Mouse (Mus musculus) forebrain, embryonic 16.5 days (tissue): ENCODE results near the gene Dnajc28. TPM values are rescaled to one million over a fixed set of nuclear protein-coding genes. Genes with fewer than 3 reads are reported as not detected.

Experiments used
- ATAC-seq: fragments of 200-750 bp; cut with Nextera tagmentation; 2 replicates; pipeline ENCODE4 v1.8.0; 2017; ENCODE audit warnings: mild to moderate bottlenecking, moderate library complexity
- H3K27ac ChIP-seq: fragments of 300-500 bp; sonication (generic); 2 replicates; pipeline ENCODE4 v1.5.1; 2014; ENCODE audit warnings: low read length, control low read depth
- H3K27me3 ChIP-seq: fragments of 300-500 bp; sonication (generic); replicated peaks from 2 replicates; pipeline ENCODE4 v1.6.1; 2014; ENCODE audit warnings: low read length; ENCODE audit not compliant: control insufficient read depth, insufficient read depth
- H3K36me3 ChIP-seq: fragments of 300-500 bp; sonication (generic); 2 replicates; pipeline ENCODE4 v1.6.1; 2014; ENCODE audit not compliant: control insufficient read depth, insufficient read depth
- H3K4me1 ChIP-seq: fragments of 300-500 bp; sonication (generic); replicated peaks from 2 replicates; pipeline ENCODE4 v1.6.1; 2014; ENCODE audit warnings: low read length; ENCODE audit not compliant: control insufficient read depth, insufficient read depth
- H3K4me2 ChIP-seq: fragments of 300-500 bp; sonication (generic); 2 replicates; pipeline ENCODE4 v1.6.1; 2014; ENCODE audit warnings: mild to moderate bottlenecking, low read length, control low read depth
- H3K4me3 ChIP-seq: fragments of 300-500 bp; sonication (generic); replicated peaks from 2 replicates; pipeline ENCODE4 v1.5.1; 2014; ENCODE audit warnings: mild to moderate bottlenecking, low read length, control low read depth
- H3K9ac ChIP-seq: fragments of 300-500 bp; sonication (generic); replicated peaks from 2 replicates; pipeline ENCODE4 v1.6.1; 2014; ENCODE audit warnings: low read depth, low read length, control low read depth
- H3K9me3 ChIP-seq: fragments of 300-500 bp; sonication (generic); 2 replicates; pipeline ENCODE4 v1.6.1; 2016; ENCODE audit warnings: low read length; ENCODE audit not compliant: control insufficient read depth
- WGBS: fragments of 180-500 bp; shearing (Covaris S2); extraction: QIAGEN DNeasy Blood & Tissue Kit; methylation state at CpG from one replicate; pipeline ENCODE4 v1.1.7; 2014; 5-methylcytosine and 5-hydroxymethylcytosine counted together
- polyA plus RNA-seq: library from polyadenylated mRNA; unstranded; fragments of >200 nt; fragmentation: Nextera tagmentation; extraction: Ambion mirVana; gene quantifications from 2 replicates; pipeline ENCODE4 v1.2.1, GENCODE M21; 2015

Dnajc28 gene
- polyA plus RNA-seq, 1 experiment from 2014 or later, result 8.5 TPM

DNA sequence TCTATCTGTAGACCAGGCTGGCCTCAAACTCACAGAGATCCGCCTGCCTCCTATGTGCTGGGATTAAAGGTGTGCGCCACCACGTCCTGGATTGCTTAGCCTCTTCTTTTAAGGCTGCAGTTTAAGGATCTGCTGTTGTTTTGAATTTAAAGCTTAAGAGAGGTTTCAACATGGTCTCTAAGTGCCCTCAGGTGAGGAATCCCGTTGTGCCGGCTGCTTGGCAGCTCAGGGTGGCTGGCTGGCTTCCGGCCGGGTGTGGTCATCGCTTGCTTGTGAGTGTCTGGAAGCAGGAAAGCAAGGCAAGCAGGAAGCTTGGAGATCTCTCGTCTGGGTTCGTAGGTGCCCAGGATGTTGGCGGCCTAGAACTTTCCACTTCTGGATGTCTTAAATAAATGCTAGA, 2.2 kb upstream of the Dnajc28 start:
- Histone ChIP-seq H3K4me2 (no peak overlapping the region), H3K9me3 (no peaks in the 10 kb centered on the region), H3K4me1 (peaks cover 5% of the 10 kb centered on the region), H3K9ac (no peak overlapping the region), H3K36me3 (peaks cover 18% of the 10 kb centered on the region), H3K27ac (no peak overlapping the region), H3K4me3 (no peak overlapping the region), H3K27me3 (no peaks in the 10 kb centered on the region)
- 89% methylated on average over 11 of the region's 11 CpGs for whole genome bisulfite sequencing
- ATAC-seq, result no peak

GRCm38 (mm10) chr16:91620185-91620584, 1.4 kb upstream of the Dnajc28 start:
- no peak overlapping the region for H3K4me2 ChIP-seq
- H3K9me3 ChIP-seq, result no peaks in the 10 kb centered on the region
- peaks cover 5% of the 10 kb centered on the region for H3K4me1 ChIP-seq
- H3K9ac ChIP-seq, result no peak overlapping the region
- no peaks in the 10 kb centered on the region for H3K27me3 ChIP-seq
- H3K27ac ChIP-seq, result no peak overlapping the region
- no peak for ATAC-seq
- H3K4me3 ChIP-seq, result no peak overlapping the region
- peaks cover 16% of the 10 kb centered on the region for H3K36me3 ChIP-seq
- WGBS, result 93% methylated on average over 5 of the region's 5 CpGs

DNA sequence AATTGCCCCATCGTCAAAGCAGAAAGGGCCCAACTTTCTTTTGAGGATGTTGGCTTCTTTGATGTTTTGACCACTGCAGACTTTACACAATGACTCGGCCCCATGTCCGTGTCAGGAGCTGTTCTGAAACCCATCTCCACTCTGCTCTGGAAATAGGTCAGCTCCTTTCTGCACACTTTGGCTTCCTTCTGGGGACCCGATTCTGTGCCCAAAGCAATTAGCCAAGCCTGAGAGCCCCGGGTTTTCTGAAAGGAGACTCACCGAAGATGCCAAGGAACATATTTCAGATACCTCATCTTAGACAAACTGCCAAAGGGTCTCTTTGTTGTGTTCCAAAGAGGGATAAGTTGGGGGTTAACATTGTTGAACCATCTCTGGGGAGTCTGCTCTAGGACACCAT, 4.3 kb downstream of the Dnajc28 start:
- peaks cover 5% of the 10 kb centered on the region for H3K4me1 ChIP-seq
- H3K9me3 ChIP-seq, result no peaks in the 10 kb centered on the region
- WGBS, result 77% methylated on average over 6 of the region's 6 CpGs
- ATAC-seq, result no peak
- no peak overlapping the region for H3K9ac ChIP-seq
- no peaks in the 10 kb centered on the region for H3K27me3 ChIP-seq
- H3K4me3 ChIP-seq, result no peak overlapping the region
- H3K4me2 ChIP-seq, result no peak overlapping the region
- no peaks in the 10 kb centered on the region for H3K36me3 ChIP-seq
- no peak overlapping the region for H3K27ac ChIP-seq

DNA sequence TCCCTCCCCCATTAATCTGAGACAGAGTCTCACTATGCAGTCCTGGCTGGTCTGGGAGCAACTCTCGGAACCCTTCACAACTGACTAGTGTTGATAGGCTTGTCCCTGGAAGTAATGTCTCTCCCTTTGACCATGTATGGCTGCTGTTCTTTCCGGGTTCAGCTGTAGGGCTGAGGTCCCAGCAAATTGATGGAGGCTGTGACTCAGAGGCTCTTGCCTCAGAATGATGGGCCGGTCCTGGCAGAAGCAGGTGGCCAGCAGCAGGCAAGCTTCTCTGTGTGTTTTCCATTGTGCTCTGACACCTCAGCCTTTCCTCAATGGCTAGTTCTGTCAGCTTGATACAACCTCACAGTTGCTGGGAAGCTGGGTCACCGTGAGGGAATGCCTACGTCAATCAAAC, 6.3 kb downstream of the Dnajc28 start:
- 80% methylated on average over 5 of the region's 5 CpGs for WGBS
- H3K4me3 ChIP-seq, result no peak overlapping the region
- H3K9ac ChIP-seq, result no peak overlapping the region
- no peaks in the 10 kb centered on the region for H3K36me3 ChIP-seq
- no peaks in the 10 kb centered on the region for H3K27me3 ChIP-seq
- H3K9me3 ChIP-seq, result no peaks in the 10 kb centered on the region
- no peaks in the 10 kb centered on the region for H3K4me1 ChIP-seq
- no peak overlapping the region for H3K4me2 ChIP-seq
- no peak for ATAC-seq
- H3K27ac ChIP-seq, result no peak overlapping the region

DNA sequence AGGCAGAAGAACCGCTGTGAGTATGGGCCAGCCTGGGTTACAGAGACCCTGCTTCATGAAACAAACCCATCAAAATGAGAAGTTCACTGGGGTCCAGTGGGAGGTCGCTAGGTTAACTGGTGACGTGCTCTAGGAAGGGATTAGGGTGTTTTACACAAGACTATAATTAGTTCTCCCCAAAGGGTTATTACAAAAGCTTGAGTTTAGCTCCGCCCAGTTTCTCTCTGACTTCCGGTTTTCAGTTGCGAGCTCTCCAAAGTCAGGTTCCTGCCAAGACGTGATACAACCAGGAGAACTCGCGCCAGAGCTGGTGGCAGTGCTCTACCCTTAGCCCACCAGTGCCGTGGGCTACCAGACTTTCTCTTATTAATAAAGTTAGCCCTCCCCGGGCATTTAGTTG, 7.6 kb downstream of the Dnajc28 start:
- Histone ChIP-seq H3K4me2 (no peak overlapping the region), H3K4me1 (no peaks in the 10 kb centered on the region), H3K36me3 (no peaks in the 10 kb centered on the region), H3K9me3 (no peaks in the 10 kb centered on the region), H3K27me3 (no peaks in the 10 kb centered on the region), H3K4me3 (no peak overlapping the region), H3K27ac (no peak overlapping the region), H3K9ac (no peak overlapping the region)
- WGBS, result 61% methylated on average over 11 of the region's 11 CpGs
- no peak for ATAC-seq

DNA sequence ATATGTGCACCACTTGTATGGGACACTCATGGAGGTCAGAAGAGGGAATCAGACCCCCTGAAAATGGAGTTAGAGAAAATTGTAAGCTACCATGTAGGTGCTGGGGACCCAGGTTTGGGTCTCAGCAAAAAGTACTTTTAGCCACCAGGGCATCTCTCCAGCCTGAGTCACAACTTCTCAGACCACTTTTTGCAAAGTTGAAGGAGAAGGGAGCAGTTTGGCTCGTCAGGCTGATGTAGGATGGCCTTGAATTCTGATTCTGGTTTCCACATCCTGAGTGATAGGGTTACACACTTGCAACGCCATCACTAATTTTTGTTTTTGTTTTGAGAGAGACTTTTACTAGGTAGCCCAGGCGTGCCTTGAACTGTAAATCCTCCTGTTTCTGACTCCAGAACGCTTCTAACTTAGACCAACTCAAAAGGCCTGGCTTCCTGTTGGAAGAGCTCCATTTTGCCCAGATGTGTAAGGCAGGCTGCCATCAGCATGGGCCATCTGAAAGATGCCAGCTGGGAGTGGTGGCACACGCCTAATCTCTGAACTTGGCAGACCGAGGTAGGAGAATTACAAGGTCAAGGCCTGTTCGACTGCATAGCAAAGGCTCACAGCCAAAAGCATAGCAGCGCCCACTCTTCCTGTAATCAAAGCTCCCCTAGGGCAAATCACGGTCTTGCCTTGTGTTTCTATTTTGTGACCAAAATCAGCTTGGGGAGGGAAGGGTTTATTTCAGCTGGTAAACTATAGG, 9.2 kb downstream of the Dnajc28 start:
- no peak for ATAC-seq
- no peaks in the 10 kb centered on the region for H3K27me3 ChIP-seq
- no peaks in the 10 kb centered on the region for H3K36me3 ChIP-seq
- H3K27ac ChIP-seq, result no peak overlapping the region
- H3K4me3 ChIP-seq, result no peak overlapping the region
- H3K9me3 ChIP-seq, result no peaks in the 10 kb centered on the region
- 65% methylated on average over 9 of the region's 9 CpGs for WGBS
- no peak overlapping the region for H3K4me2 ChIP-seq
- H3K4me1 ChIP-seq, result no peaks in the 10 kb centered on the region
- no peak overlapping the region for H3K9ac ChIP-seq

DNA sequence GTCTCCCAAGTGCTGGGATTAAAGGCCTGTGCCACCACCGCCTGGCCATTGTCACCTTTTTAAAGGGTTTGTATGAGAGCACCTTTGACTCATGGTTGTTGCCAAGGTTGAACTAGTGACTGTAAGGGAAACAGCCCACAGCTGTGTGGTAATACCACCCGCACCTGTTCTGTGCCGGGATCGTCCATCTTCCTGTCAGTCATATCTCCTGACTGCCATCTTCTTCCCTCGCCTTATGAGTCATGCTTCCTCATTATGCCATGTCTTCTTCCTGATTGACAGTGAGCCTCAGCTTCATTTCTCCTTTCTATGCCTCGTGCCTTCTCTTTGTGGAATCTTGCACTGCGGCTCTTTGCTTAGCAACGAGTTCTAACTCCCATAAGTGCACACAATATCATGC, 11.9 kb downstream of the Dnajc28 start:
- H3K4me3 ChIP-seq, result no peak overlapping the region
- ATAC-seq, result no peak
- no peaks in the 10 kb centered on the region for H3K36me3 ChIP-seq
- H3K27ac ChIP-seq, result no peak overlapping the region
- 91% methylated on average over 8 of the region's 8 CpGs for WGBS
- no peak overlapping the region for H3K9ac ChIP-seq
- H3K4me2 ChIP-seq, result no peak overlapping the region
- no peaks in the 10 kb centered on the region for H3K27me3 ChIP-seq
- H3K4me1 ChIP-seq, result no peaks in the 10 kb centered on the region
- H3K9me3 ChIP-seq, result no peaks in the 10 kb centered on the region

DNA sequence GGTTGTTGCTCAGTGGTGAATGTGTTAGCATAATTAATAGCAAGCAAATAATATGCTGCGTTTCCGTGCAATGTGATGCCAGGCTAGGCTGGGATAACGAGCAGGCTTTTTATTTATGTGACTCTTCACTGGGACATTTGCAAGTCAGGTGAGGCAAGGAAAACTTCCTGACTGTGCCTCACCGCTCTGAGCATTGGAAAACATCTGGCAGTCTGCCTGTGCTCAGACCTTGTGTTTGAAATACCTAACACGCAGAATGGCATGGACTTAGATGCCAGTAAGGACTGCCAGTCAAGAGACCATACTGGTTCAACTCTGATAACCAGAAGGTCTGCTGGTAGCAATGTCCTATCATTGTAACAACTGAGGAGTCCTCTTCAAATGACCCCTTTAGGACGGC, 13.7 kb downstream of the Dnajc28 start:
- Histone ChIP-seq H3K27ac (no peak overlapping the region), H3K9ac (no peak overlapping the region), H3K9me3 (no peaks in the 10 kb centered on the region), H3K36me3 (no peaks in the 10 kb centered on the region), H3K4me2 (no peak overlapping the region), H3K4me3 (no peak overlapping the region), H3K27me3 (no peaks in the 10 kb centered on the region), H3K4me1 (no peaks in the 10 kb centered on the region)
- WGBS, result 51% methylated on average over 6 of the region's 6 CpGs
- no peak for ATAC-seq

GRCm38 (mm10) chr16:91601693-91602092, 17.1 kb downstream of the Dnajc28 start:
- Histone ChIP-seq H3K4me1 (peaks cover 4% of the 10 kb centered on the region), H3K9ac (no peak overlapping the region), H3K36me3 (no peaks in the 10 kb centered on the region), H3K27ac (no peak overlapping the region), H3K9me3 (no peaks in the 10 kb centered on the region), H3K4me2 (no peak overlapping the region), H3K4me3 (no peak overlapping the region), H3K27me3 (peaks cover 3% of the 10 kb centered on the region; the same call in 1 of the 2 replicates)
- no peak for ATAC-seq
- WGBS, result 82% methylated on average over 9 of the region's 9 CpGs

DNA sequence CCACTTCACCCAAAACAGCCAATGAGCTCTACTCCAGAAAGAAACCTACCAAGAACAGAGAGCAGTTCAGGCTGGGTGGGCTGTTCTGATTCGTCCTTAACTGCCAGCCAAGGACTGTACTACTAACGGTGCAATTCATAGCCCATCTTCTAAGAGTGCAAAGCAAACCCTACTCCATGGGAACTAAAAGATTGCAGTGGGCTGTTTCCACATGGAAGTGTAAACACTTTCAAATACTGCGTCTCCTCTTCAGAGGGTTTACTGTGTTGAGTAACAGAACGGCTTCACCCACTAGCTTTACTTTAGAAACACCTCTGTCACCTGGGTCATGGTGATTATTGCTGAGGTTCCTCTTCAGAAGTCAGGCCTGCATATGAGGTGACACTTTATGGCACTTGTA, 17.7 kb downstream of the Dnajc28 start:
- Histone ChIP-seq H3K36me3 (no peaks in the 10 kb centered on the region), H3K27ac (no peak overlapping the region), H3K4me3 (no peak overlapping the region), H3K9me3 (no peaks in the 10 kb centered on the region), H3K4me1 (peaks cover 9% of the 10 kb centered on the region), H3K4me2 (no peak overlapping the region), H3K9ac (no peak overlapping the region), H3K27me3 (peaks cover 3% of the 10 kb centered on the region; the same call in 1 of the 2 replicates)
- no peak for ATAC-seq
- 84% methylated on average over 4 of the region's 4 CpGs for WGBS
